Mouse (Mus musculus) Muller cell, postnatal 12 days (primary cell): ENCODE data around the gene Atg13.

Source experiments
- DNase-seq: peaks from one replicate; pipeline ENCODE4 v3.0.0-alpha.2; 2015; ENCODE audit errors: inconsistent ontology term

Atg13 gene

GRCm38 (mm10) chr2:91649553-91650359, 60.6 kb downstream of the Atg13 start, which contains the start of the genes Zfp408 and Arhgap1:
TSS of gene Zfp408 (minus strand) at chr2:91649791.
TSS of gene Arhgap1 (plus strand) at chr2:91649860.
- DNase-seq = peak; percentile 98

GRCm38 (mm10) chr2:91649152-91649551, 61.2 kb downstream of the Atg13 start:
- no peak for DNase-seq

GRCm38 (mm10) chr2:91646733-91647132, 63.6 kb downstream of the Atg13 start:
- DNase-seq = peak; percentile 33

GRCm38 (mm10) chr2:91645811-91646210, 64.6 kb downstream of the Atg13 start:
- no peak for DNase-seq

- no peak for DNase-seq
Measured at GRCm38 (mm10) chr2:91645354-91645753, 65.0 kb downstream of the Atg13 start.

- no peak for DNase-seq
Measured at GRCm38 (mm10) chr2:91644021-91644420, 66.4 kb downstream of the Atg13 start.

- DNase-seq = no peak
Measured at GRCm38 (mm10) chr2:91642825-91643415, 67.5 kb downstream of the Atg13 start.

GRCm38 (mm10) chr2:91638931-91639330, 71.4 kb downstream of the Atg13 start:
- DNase-seq = no peak

GRCm38 (mm10) chr2:91636727-91637338, 73.5 kb downstream of the Atg13 start:
- no peak for DNase-seq

GRCm38 (mm10) chr2:91636229-91636628, 74.1 kb downstream of the Atg13 start, which contains the start of gene F2:
TSS of gene F2 (minus strand) at chr2:91636414.
- no peak for DNase-seq

- no peak for DNase-seq
Measured at GRCm38 (mm10) chr2:91635486-91635885, 74.9 kb downstream of the Atg13 start.

- DNase-seq = no peak
Measured at GRCm38 (mm10) chr2:91634841-91635240, 75.5 kb downstream of the Atg13 start.

GRCm38 (mm10) chr2:91633334-91633977, 76.9 kb downstream of the Atg13 start:
- no peak for DNase-seq

GRCm38 (mm10) chr2:91632316-91632715, 78.1 kb downstream of the Atg13 start:
- no peak for DNase-seq

GRCm38 (mm10) chr2:91631826-91632225, 78.5 kb downstream of the Atg13 start:
- no peak for DNase-seq

GRCm38 (mm10) chr2:91630384-91630783, 80.0 kb downstream of the Atg13 start:
- no peak for DNase-seq

GRCm38 (mm10) chr2:91629682-91630081, 80.7 kb downstream of the Atg13 start:
- no peak for DNase-seq

GRCm38 (mm10) chr2:91628171-91628570, 82.2 kb downstream of the Atg13 start:
- no peak for DNase-seq

- no peak for DNase-seq
Measured at GRCm38 (mm10) chr2:91627486-91627885, 82.9 kb downstream of the Atg13 start.
